Mouse (Mus musculus): ENCODE data around the gene Ccdc18. TPM values are rescaled to one million over a fixed set of nuclear protein-coding genes. Genes with fewer than 3 reads are reported as not detected.
"Not testable (repeated sequence)": the region's sequence is repeated elsewhere in the genome, so short reads cannot be mapped to it uniquely, and the experiment has no call there.

The Ccdc18 gene
- polyA plus RNA-seq, 1 experiment from 2014 or later, result 10.2 TPM

DNA sequence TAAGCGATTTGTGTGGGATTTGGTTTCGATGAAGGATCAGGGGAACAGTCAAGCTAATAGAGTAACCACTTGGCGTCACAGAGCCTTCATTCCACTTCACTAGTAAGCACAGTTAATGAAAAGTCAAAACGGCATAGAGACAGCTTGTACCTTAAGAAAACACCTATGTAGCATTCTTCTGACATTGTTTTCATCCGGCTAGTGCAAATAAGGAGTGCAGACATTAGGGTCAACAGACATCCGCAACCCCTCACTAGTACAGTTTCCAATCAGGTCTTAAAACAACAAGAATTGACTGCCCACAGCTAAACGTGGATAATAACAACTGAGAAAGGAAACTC, 137.1 kb downstream of the Ccdc18 start:
- Histone ChIP-seq H3K27me3 (ENCODE audit: control insufficient read depth, insufficient read depth, low read length) (no peaks in the 10 kb centered on the region), H3K4me2 (ENCODE audit: low read depth, low read length) (peak overlapping the region; percentile 76), H3K4me3 (ENCODE audit: low read length) (peak overlapping the region; percentile 93), H3K36me3 (ENCODE audit: control insufficient read depth, insufficient read depth) (no peaks in the 10 kb centered on the region), H3K9ac (ENCODE audit: low read length) (peak overlapping the region; percentile 90), H3K4me1 (ENCODE audit: control insufficient read depth, insufficient read depth, low read length) (peaks cover 23% of the 10 kb centered on the region), H3K9me3 (replicated peaks; ENCODE audit: control insufficient read depth, low read length) (no peaks in the 10 kb centered on the region), H3K27ac (ENCODE audit: low read length) (peak overlapping the region; percentile 92; the same call in 1 of the 2 replicates)
- 3% methylated on average over 7 of the region's 7 CpGs for WGBS
- no peak for ATAC-seq (replicated peaks; ENCODE audit: extremely low read depth, insufficient read depth, low FRiP score)

DNA sequence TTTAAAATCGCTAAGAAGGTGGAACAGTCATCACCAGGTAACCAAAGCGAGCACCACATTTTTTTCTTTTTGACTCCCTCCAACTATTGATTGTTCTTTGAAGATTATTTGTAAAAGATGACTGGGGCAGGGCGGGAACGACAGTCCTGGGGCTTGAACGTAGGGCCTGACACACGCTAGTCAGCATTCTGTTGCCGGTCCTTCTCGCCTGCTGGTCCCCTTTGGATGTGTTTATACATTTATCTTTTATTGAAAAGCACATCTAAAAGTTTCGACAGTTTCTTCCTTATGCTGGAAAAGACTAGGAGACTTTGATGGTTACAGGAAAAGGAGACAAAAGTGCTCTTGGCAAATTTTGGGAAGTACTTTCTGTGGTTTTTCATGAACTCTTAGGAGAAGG, 137.7 kb downstream of the Ccdc18 start:
- H3K4me3 ChIP-seq (ENCODE audit: low read length), result peak overlapping the region; percentile 93
- H3K9me3 ChIP-seq (replicated peaks; ENCODE audit: control insufficient read depth, low read length), result no peaks in the 10 kb centered on the region
- no peaks in the 10 kb centered on the region for H3K27me3 ChIP-seq (ENCODE audit: control insufficient read depth, insufficient read depth, low read length)
- no peak overlapping the region for H3K27ac ChIP-seq (ENCODE audit: low read length)
- 29% methylated on average over 9 of the region's 9 CpGs for WGBS
- no peaks in the 10 kb centered on the region for H3K36me3 ChIP-seq (ENCODE audit: control insufficient read depth, insufficient read depth)
- H3K4me2 ChIP-seq (ENCODE audit: low read depth, low read length), result peak overlapping the region; percentile 76
- H3K4me1 ChIP-seq (ENCODE audit: control insufficient read depth, insufficient read depth, low read length), result peaks cover 23% of the 10 kb centered on the region
- peak overlapping the region; percentile 90 for H3K9ac ChIP-seq (ENCODE audit: low read length)
- ATAC-seq (replicated peaks; ENCODE audit: extremely low read depth, insufficient read depth, low FRiP score), result no peak

DNA sequence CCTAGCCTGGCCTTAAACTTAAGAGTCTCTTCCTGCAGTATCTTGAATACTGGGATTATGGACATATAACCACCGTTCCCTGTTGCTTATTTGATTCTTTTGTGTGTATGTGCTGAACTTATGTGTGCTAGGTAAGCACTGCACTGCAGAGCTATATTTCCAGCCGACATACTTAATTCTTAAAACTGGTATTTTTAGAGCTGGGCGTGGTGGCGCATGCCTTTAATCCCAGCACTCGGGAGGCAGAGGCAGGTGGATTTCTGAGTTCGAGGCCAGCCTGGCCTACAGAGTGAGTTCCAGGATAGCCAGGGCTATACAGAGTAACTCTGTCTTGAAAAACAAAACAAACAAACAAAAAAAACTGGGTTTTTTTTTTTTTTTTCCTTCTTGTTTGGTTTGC, 138.7 kb downstream of the Ccdc18 start:
- Histone ChIP-seq H3K4me2 (ENCODE audit: low read depth, low read length) (peak overlapping the region; percentile 43; the same call in 1 of the 2 replicates), H3K4me1 (ENCODE audit: control insufficient read depth, insufficient read depth, low read length) (peaks cover 23% of the 10 kb centered on the region)
- not testable (repeated sequence) for H3K9me3 ChIP-seq (replicated peaks; ENCODE audit: control insufficient read depth, low read length); H3K9ac ChIP-seq (ENCODE audit: low read length); ATAC-seq (replicated peaks; ENCODE audit: extremely low read depth, insufficient read depth, low FRiP score); H3K27ac ChIP-seq (ENCODE audit: low read length); H3K4me3 ChIP-seq (ENCODE audit: low read length); H3K27me3 ChIP-seq (ENCODE audit: control insufficient read depth, insufficient read depth, low read length); H3K36me3 ChIP-seq (ENCODE audit: control insufficient read depth, insufficient read depth)
- WGBS, result 85% methylated on average over 6 of the region's 6 CpGs

Other genes starting within 250 kb of the Ccdc18 start
- 41.8 and 46.6 TPM in 2 replicates for gene Rpl5, start 232.4 kb upstream of the Ccdc18 start, polyA plus RNA-seq (2015; fragmentation: Nextera tagmentation; extraction: Ambion mirVana)
- 21.0 and 23.1 TPM in 2 replicates for gene Fam69a, start 145.8 kb upstream of the Ccdc18 start, polyA plus RNA-seq (2015; fragmentation: Nextera tagmentation; extraction: Ambion mirVana)
- gene Mtf2, start 67.2 kb upstream of the Ccdc18 start, polyA plus RNA-seq (2015; fragmentation: Nextera tagmentation; extraction: Ambion mirVana), result 75.0 and 99.1 TPM in 2 replicates
- gene Tmed5, start 255 bp upstream of the Ccdc18 start, polyA plus RNA-seq (2015; fragmentation: Nextera tagmentation; extraction: Ambion mirVana), result 34.5 and 41.8 TPM in 2 replicates
- gene Dr1, start 136.0 kb downstream of the Ccdc18 start, polyA plus RNA-seq (2015; fragmentation: Nextera tagmentation; extraction: Ambion mirVana), result 26.6 and 28.9 TPM in 2 replicates
- gene Pigg, start 179.7 kb downstream of the Ccdc18 start, polyA plus RNA-seq (2015; fragmentation: Nextera tagmentation; extraction: Ambion mirVana), result 5.4 and 6.3 TPM in 2 replicates
- not detected in 2 replicates for gene Gm42517, start 235.0 kb downstream of the Ccdc18 start, polyA plus RNA-seq (2015; fragmentation: Nextera tagmentation; extraction: Ambion mirVana)

Measured in heart, embryonic 16.5 days (tissue).